Mouse (Mus musculus): ENCODE data around the gene Arpp21. TPM values are rescaled to one million over a fixed set of nuclear protein-coding genes. Genes with fewer than 3 reads are reported as not detected.

The Arpp21 gene
- polyA plus RNA-seq, 1 experiment, result 36.1 TPM

GRCm38 (mm10) chr9:112070961-112071360 is 164.8 kb downstream of the Arpp21 start:
- no peaks in the 10 kb centered on the region for H3K79me2 ChIP-seq (ENCODE audit: control insufficient read depth, insufficient read depth)
- H3ac ChIP-seq (ENCODE audit: control insufficient read depth, insufficient read length), result no peak overlapping the region
- no peaks in the 10 kb centered on the region for H3K27me3 ChIP-seq (ENCODE audit: control insufficient read depth, insufficient read depth, insufficient read length)
- no peak overlapping the region for H3K4me2 ChIP-seq (ENCODE audit: low read depth)
- no peak overlapping the region for H3K4me3 ChIP-seq
- TF ChIP-seq TCF12 (IDR thresholded peaks at IDR 0.05; ENCODE audit: insufficient read depth, poor library complexity, severe bottlenecking) (no peak), POLR2AphosphoS2 (IDR thresholded peaks at IDR 0.05; ENCODE audit: insufficient read length, low read depth) (no peak), CEBPB (IDR thresholded peaks at IDR 0.05; ENCODE audit: insufficient read depth, poor library complexity, severe bottlenecking) (no peak), E2F4 (IDR thresholded peaks at IDR 0.05; ENCODE audit: insufficient read depth) (no peak), MYOG (IDR thresholded peaks at IDR 0.05; ENCODE audit: control insufficient read depth in 1 of 3, insufficient read depth in 1 of 3, insufficient read length in 2 of 3, low read depth in 2 of 3) (no peak), MAX (IDR thresholded peaks at IDR 0.05; ENCODE audit: low read depth) (no peak), USF1 (IDR thresholded peaks at IDR 0.05; ENCODE audit: low read depth) (no peak), REST (IDR thresholded peaks at IDR 0.05; ENCODE audit: insufficient read depth, insufficient read length) (no peak), MYOD1 (IDR thresholded peaks at IDR 0.05; ENCODE audit: control insufficient read depth in 1 of 3, insufficient read length in 2 of 3, low read depth in 2 of 3) (no peak), POLR2A (IDR thresholded peaks at IDR 0.05; ENCODE audit: insufficient read length, low read depth) (no peak), SRF (IDR thresholded peaks at IDR 0.05; ENCODE audit: control insufficient read depth, insufficient read length, low read depth) (no peak), TCF3 (IDR thresholded peaks at IDR 0.05; ENCODE audit: insufficient read length, low read depth) (no peak)
- H3K36me3 ChIP-seq (ENCODE audit: control insufficient read depth, insufficient read depth), result no peaks in the 10 kb centered on the region

- H3K79me2 ChIP-seq (ENCODE audit: control insufficient read depth, insufficient read depth), result no peaks in the 10 kb centered on the region
- H3K27me3 ChIP-seq (ENCODE audit: control insufficient read depth, insufficient read depth, insufficient read length), result no peaks in the 10 kb centered on the region
- peaks cover 3% of the 10 kb centered on the region for H3K36me3 ChIP-seq (ENCODE audit: control insufficient read depth, insufficient read depth)
- H3K4me3 ChIP-seq, result no peak overlapping the region
- TF ChIP-seq TCF3 (IDR thresholded peaks at IDR 0.05; ENCODE audit: insufficient read length, low read depth), result no peak
- no peak for TF ChIP-seq MYOG (IDR thresholded peaks at IDR 0.05; ENCODE audit: control insufficient read depth in 1 of 3, insufficient read depth in 1 of 3, insufficient read length in 2 of 3, low read depth in 2 of 3)
- no peak for TF ChIP-seq E2F4 (IDR thresholded peaks at IDR 0.05; ENCODE audit: insufficient read depth)
- H3K4me2 ChIP-seq (ENCODE audit: low read depth), result no peak overlapping the region
- no peak overlapping the region for H3ac ChIP-seq (ENCODE audit: control insufficient read depth, insufficient read length)
Observed at GRCm38 (mm10) chr9:112068250-112068649, 167.5 kb downstream of the Arpp21 start.

- no peak for TF ChIP-seq SRF (IDR thresholded peaks at IDR 0.05; ENCODE audit: control insufficient read depth, insufficient read length, low read depth)
- no peak overlapping the region for H3K4me3 ChIP-seq
- H3K79me2 ChIP-seq (ENCODE audit: control insufficient read depth, insufficient read depth), result no peaks in the 10 kb centered on the region
- H3K4me2 ChIP-seq (ENCODE audit: low read depth), result no peak overlapping the region
- no peak overlapping the region for H3ac ChIP-seq (ENCODE audit: control insufficient read depth, insufficient read length)
- H3K27me3 ChIP-seq (ENCODE audit: control insufficient read depth, insufficient read depth, insufficient read length), result no peaks in the 10 kb centered on the region
- peaks cover 3% of the 10 kb centered on the region for H3K36me3 ChIP-seq (ENCODE audit: control insufficient read depth, insufficient read depth)
Observed at GRCm38 (mm10) chr9:112060696-112061425, 174.9 kb downstream of the Arpp21 start.

- Histone ChIP-seq H3K27me3 (ENCODE audit: control insufficient read depth, insufficient read depth, insufficient read length) (no peaks in the 10 kb centered on the region), H3K4me2 (ENCODE audit: low read depth) (no peak overlapping the region), H3K36me3 (ENCODE audit: control insufficient read depth, insufficient read depth) (no peaks in the 10 kb centered on the region), H3ac (ENCODE audit: control insufficient read depth, insufficient read length) (no peak overlapping the region), H3K4me3 (no peak overlapping the region), H3K79me2 (ENCODE audit: control insufficient read depth, insufficient read depth) (no peaks in the 10 kb centered on the region)
- TF ChIP-seq POLR2AphosphoS2 (IDR thresholded peaks at IDR 0.05; ENCODE audit: insufficient read length, low read depth), result no peak
- TF ChIP-seq MAX (IDR thresholded peaks at IDR 0.05; ENCODE audit: low read depth), result no peak
- no peak for TF ChIP-seq USF1 (IDR thresholded peaks at IDR 0.05; ENCODE audit: low read depth)
- TF ChIP-seq CEBPB (IDR thresholded peaks at IDR 0.05; ENCODE audit: insufficient read depth, poor library complexity, severe bottlenecking), result no peak
- TF ChIP-seq E2F4 (IDR thresholded peaks at IDR 0.05; ENCODE audit: insufficient read depth), result no peak
- TF ChIP-seq TCF3 (IDR thresholded peaks at IDR 0.05; ENCODE audit: insufficient read length, low read depth), result no peak
- no peak for TF ChIP-seq SRF (IDR thresholded peaks at IDR 0.05; ENCODE audit: control insufficient read depth, insufficient read length, low read depth)
- no peak for TF ChIP-seq MYOD1 (IDR thresholded peaks at IDR 0.05; ENCODE audit: control insufficient read depth in 1 of 3, insufficient read length in 2 of 3, low read depth in 2 of 3)
- no peak for TF ChIP-seq TCF12 (IDR thresholded peaks at IDR 0.05; ENCODE audit: insufficient read depth, poor library complexity, severe bottlenecking)
- no peak for TF ChIP-seq REST (IDR thresholded peaks at IDR 0.05; ENCODE audit: insufficient read depth, insufficient read length)
- no peak for TF ChIP-seq MYOG (IDR thresholded peaks at IDR 0.05; ENCODE audit: control insufficient read depth in 1 of 3, insufficient read depth in 1 of 3, insufficient read length in 2 of 3, low read depth in 2 of 3)
- no peak for TF ChIP-seq POLR2A (IDR thresholded peaks at IDR 0.05; ENCODE audit: insufficient read length, low read depth)
Observed at GRCm38 (mm10) chr9:112054807-112055381, 180.8 kb downstream of the Arpp21 start.

GRCm38 (mm10) chr9:112047903-112048467 is 187.8 kb downstream of the Arpp21 start:
- no peak for TF ChIP-seq CEBPB (IDR thresholded peaks at IDR 0.05; ENCODE audit: insufficient read depth, poor library complexity, severe bottlenecking)
- no peak for TF ChIP-seq TCF12 (IDR thresholded peaks at IDR 0.05; ENCODE audit: insufficient read depth, poor library complexity, severe bottlenecking)
- TF ChIP-seq POLR2A (IDR thresholded peaks at IDR 0.05; ENCODE audit: insufficient read length, low read depth), result no peak
- TF ChIP-seq TCF3 (IDR thresholded peaks at IDR 0.05; ENCODE audit: insufficient read length, low read depth), result no peak
- TF ChIP-seq POLR2AphosphoS2 (IDR thresholded peaks at IDR 0.05; ENCODE audit: insufficient read length, low read depth), result no peak
- TF ChIP-seq MAX (IDR thresholded peaks at IDR 0.05; ENCODE audit: low read depth), result no peak
- TF ChIP-seq SRF (IDR thresholded peaks at IDR 0.05; ENCODE audit: control insufficient read depth, insufficient read length, low read depth), result no peak
- Histone ChIP-seq H3ac (ENCODE audit: control insufficient read depth, insufficient read length) (no peak overlapping the region), H3K4me3 (no peak overlapping the region), H3K36me3 (ENCODE audit: control insufficient read depth, insufficient read depth) (no peaks in the 10 kb centered on the region), H3K4me2 (ENCODE audit: low read depth) (no peak overlapping the region), H3K27me3 (ENCODE audit: control insufficient read depth, insufficient read depth, insufficient read length) (no peaks in the 10 kb centered on the region), H3K79me2 (ENCODE audit: control insufficient read depth, insufficient read depth) (no peaks in the 10 kb centered on the region)
